Mouse (Mus musculus) E14TG2a.4 (cell line): ENCODE data around the gene Tmem63b.

Experiments used
- CTCF ChIP-seq: conservative IDR thresholded peaks from 2 replicates; pipeline ENCODE4 v1.5.1; 2014; ENCODE audit warnings: low read length
- NANOG ChIP-seq: IDR thresholded peaks from 2 replicates; pipeline ENCODE4 v1.6.1; 2014; ENCODE audit warnings: borderline replicate concordance, low read length, mixed read lengths
- POU5F1 ChIP-seq: IDR thresholded peaks from 2 replicates; pipeline ENCODE4 v1.6.1; 2014; ENCODE audit warnings: low read length, borderline replicate concordance

DNA sequence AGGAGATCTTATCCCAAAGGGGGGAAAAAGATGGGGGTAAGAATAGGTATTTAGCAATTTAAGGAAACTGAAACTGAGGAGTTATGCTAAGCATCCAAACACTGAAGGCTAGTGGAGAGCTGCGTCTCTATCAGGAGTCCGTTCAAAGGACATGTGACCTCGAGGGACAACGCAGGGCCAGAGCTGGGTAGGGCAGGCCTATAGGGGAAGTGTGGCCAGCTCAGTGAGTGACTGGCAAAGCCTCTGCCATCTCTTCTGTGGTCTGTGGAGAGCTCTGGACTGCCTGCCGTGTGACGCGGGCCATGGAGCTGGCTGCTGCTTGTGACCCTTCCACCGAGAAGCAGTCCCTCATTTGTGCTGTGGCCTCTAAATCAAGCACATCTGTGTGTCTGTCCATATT is 23.7 kb upstream of the Tmem63b start:
- no peak for TF ChIP-seq CTCF
- TF ChIP-seq POU5F1 = no peak
- TF ChIP-seq NANOG = no peak
